In the genomic region with DNA sequence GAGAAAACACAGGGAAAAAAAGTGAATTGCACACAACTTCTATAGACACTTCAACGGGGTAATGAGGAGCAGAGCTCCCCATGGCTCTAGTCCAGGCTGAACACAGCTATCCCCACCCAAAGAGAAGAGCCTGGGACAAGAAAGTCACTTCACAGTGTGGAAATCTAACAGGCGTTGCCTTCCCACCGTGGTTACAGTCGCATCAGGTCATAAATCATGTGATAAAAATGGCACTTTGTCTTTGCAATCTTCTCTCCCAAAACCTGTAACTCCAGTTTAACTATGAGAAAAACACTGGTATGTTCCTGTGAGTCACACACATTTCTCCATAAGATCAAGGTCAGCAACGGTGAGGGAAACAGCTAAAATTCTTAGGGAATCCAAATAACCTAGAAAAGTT, we compare ENCODE assay signal across 28 mouse cellular contexts. TPM values are rescaled to one million over a fixed set of nuclear protein-coding genes. Genes with fewer than 3 reads are reported as not detected.
DNase-seq lines count a peak whose midpoint lies in the region; ATAC-seq and TF ChIP-seq lines count a peak whose summit lies in the region.
"Had no signal": no experiment of that assay in that cellular context is flagged by ENCODE, and none has a peak within 500 bp of the region (broad histone marks: within the 10 kb centered on the region; RNA-seq: fewer than 3 reads in every experiment).

No protein-coding gene starts in this region.

- 71% methylated on average over 5 of the region's 5 CpGs for WGBS in limb, embryonic 14.5 days
- 87% methylated on average over 5 of the region's 5 CpGs for WGBS in limb, embryonic 10.5 days
- WGBS in intestine, embryonic 16.5 days, result 47% methylated on average over 5 of the region's 5 CpGs

- no peaks in the 10 kb centered on the region for H3K9me3 ChIP-seq in limb, embryonic 14.5 days (ENCODE audit: control insufficient read depth, low read length)
- H3K9me3 ChIP-seq in limb, embryonic 10.5 days (replicated peaks), result no peaks in the 10 kb centered on the region
- H3K9me3 ChIP-seq in intestine, embryonic 16.5 days (ENCODE audit: control insufficient read depth, low read length), result no peaks in the 10 kb centered on the region
- H3K9me3 ChIP-seq: embryonic facial prominence, embryonic 12.5 days; embryonic facial prominence, embryonic 15.5 days; forebrain, embryonic 12.5 days; forebrain, embryonic 15.5 days; G1E; heart, embryonic 10.5 days; heart, embryonic 13.5 days had no signal

- H3K9ac ChIP-seq in limb, embryonic 14.5 days (ENCODE audit: low read depth, low read length, severe bottlenecking), result no peak overlapping the region
- H3K9ac ChIP-seq in intestine, embryonic 16.5 days (ENCODE audit: low read depth, low read length), result no peak overlapping the region
- H3K9ac ChIP-seq: embryonic facial prominence, embryonic 12.5 days; embryonic facial prominence, embryonic 15.5 days; forebrain, embryonic 12.5 days; forebrain, embryonic 15.5 days; heart, embryonic 13.5 days; hindbrain, embryonic 14.5 days had no signal

- H3K4me1 ChIP-seq in limb, embryonic 14.5 days (ENCODE audit: control insufficient read depth, insufficient read depth, low read length), result no peaks in the 10 kb centered on the region
- no peaks in the 10 kb centered on the region for H3K4me1 ChIP-seq in limb, embryonic 10.5 days
- H3K4me1 ChIP-seq in intestine, embryonic 16.5 days (ENCODE audit: control insufficient read depth, insufficient read depth, low read length), result no peaks in the 10 kb centered on the region
- H3K4me1 ChIP-seq: embryonic facial prominence, embryonic 12.5 days; embryonic facial prominence, embryonic 15.5 days; forebrain, embryonic 12.5 days; forebrain, embryonic 15.5 days had no signal

- no peak for ATAC-seq in limb, embryonic 14.5 days (ENCODE audit: low FRiP score, low read depth)
- ATAC-seq in intestine, embryonic 16.5 days, result peak; percentile 78
- no peak for ATAC-seq in erythroblast, adult 5-6 weeks (replicated peaks; ENCODE audit: low FRiP score, poor library complexity, severe bottlenecking)
- ATAC-seq: forebrain, embryonic 15.5 days; hindbrain, postnatal 0 days; inflammation-experienced regulatory T-cells, adult 6 months had no signal

- no peak overlapping the region for H3K4me2 ChIP-seq in limb, embryonic 14.5 days (replicated peaks; ENCODE audit: low read depth, low read length, severe bottlenecking)
- no peak overlapping the region for H3K4me2 ChIP-seq in intestine, embryonic 16.5 days (ENCODE audit: low read depth, low read length)
- H3K4me2 ChIP-seq: embryonic facial prominence, embryonic 12.5 days; embryonic facial prominence, embryonic 15.5 days; forebrain, embryonic 12.5 days; forebrain, embryonic 15.5 days; heart, embryonic 13.5 days; hindbrain, embryonic 14.5 days had no signal

- DNase-seq in limb, embryonic 14.5 days (ENCODE audit: low spot score), result peak; percentile 38
- no peak for DNase-seq in limb, embryonic 10.5 days (ENCODE audit: low spot score)
- peak; percentile 10 for DNase-seq in NIH3T3 (ENCODE audit: low read depth)
- DNase-seq in right cerebral cortex, postnatal 25 days, result no peak
- DNase-seq: adrenal gland, adult 8-10 months; adrenal gland, postnatal 25 days; B cell, adult 2 months; cerebellum, adult 2 months; cerebellum, adult 9-11 months; cerebellum, postnatal 25 days; gastrocnemius, postnatal 25 days; heart, adult 2 months; heart, postnatal 14 days; heart, postnatal 4 days had no signal

- H3K36me3 ChIP-seq in limb, embryonic 14.5 days (ENCODE audit: control insufficient read depth, insufficient read depth, low read length), result peaks cover 35% of the 10 kb centered on the region
- H3K36me3 ChIP-seq in limb, embryonic 10.5 days, result peaks cover 62% of the 10 kb centered on the region
- peaks cover 12% of the 10 kb centered on the region; the same call in 1 of the 2 replicates for H3K36me3 ChIP-seq in intestine, embryonic 16.5 days (ENCODE audit: control insufficient read depth, insufficient read depth, low read length)

- no peaks in the 10 kb centered on the region for H3K27me3 ChIP-seq in limb, embryonic 14.5 days (ENCODE audit: control insufficient read depth, insufficient read depth, low read length)
- H3K27me3 ChIP-seq in limb, embryonic 10.5 days (ENCODE audit: low read depth, poor library complexity, severe bottlenecking), result no peaks in the 10 kb centered on the region
- H3K27me3 ChIP-seq in intestine, embryonic 16.5 days (replicated peaks; ENCODE audit: control insufficient read depth, insufficient read depth, low read length), result no peaks in the 10 kb centered on the region
- H3K27me3 ChIP-seq: CH12.LX; embryonic facial prominence, embryonic 12.5 days; embryonic facial prominence, embryonic 15.5 days; forebrain, embryonic 12.5 days; forebrain, embryonic 15.5 days; heart, embryonic 13.5 days had no signal

- no peak overlapping the region for H3K4me3 ChIP-seq in limb, embryonic 14.5 days (replicated peaks; ENCODE audit: low read length)
- H3K4me3 ChIP-seq in limb, embryonic 10.5 days, result no peak overlapping the region
- no peak overlapping the region for H3K4me3 ChIP-seq in intestine, embryonic 16.5 days (ENCODE audit: low read length)
- H3K4me3 ChIP-seq: embryonic facial prominence, embryonic 12.5 days; embryonic facial prominence, embryonic 15.5 days; erythroblast, embryonic 14.5 days; forebrain, embryonic 12.5 days; forebrain, embryonic 15.5 days; heart, adult 2 months; heart, embryonic 10.5 days; heart, embryonic 13.5 days had no signal

- TF ChIP-seq POLR2A in limb, embryonic 14.5 days (IDR thresholded peaks at IDR 0.05; ENCODE audit: borderline replicate concordance, extremely low read depth, insufficient read depth, insufficient read length), result no peak

- H3K27ac ChIP-seq in limb, embryonic 14.5 days (replicated peaks; ENCODE audit: low read depth, low read length), result no peak overlapping the region
- no peak overlapping the region for H3K27ac ChIP-seq in limb, embryonic 10.5 days
- no peak overlapping the region for H3K27ac ChIP-seq in intestine, embryonic 16.5 days (ENCODE audit: low read length)
- H3K27ac ChIP-seq: embryonic facial prominence, embryonic 12.5 days; embryonic facial prominence, embryonic 15.5 days; forebrain, embryonic 12.5 days; forebrain, embryonic 15.5 days; heart, adult 2 months; heart, embryonic 10.5 days; heart, embryonic 13.5 days; hindbrain, embryonic 14.5 days; hindbrain, postnatal 0 days had no signal

RNA-seq across cellular contexts. Expression of a gene that starts 11.4 kb away (rescaled TPM):
- 35.2 and 59.3 TPM in 2 replicates for polyA plus RNA-seq in limb, embryonic 14.5 days (2012; rRNA removed)
- polyA plus RNA-seq in limb, embryonic 14.5 days (2014; fragmentation: Nextera tagmentation; extraction: Ambion mirVana), result 152 TPM in 2 replicates
- polyA plus RNA-seq in limb, embryonic 10.5 days (2016; fragmentation: Nextera tagmentation; extraction: Ambion mirVana), result 152 TPM in 2 replicates
- polyA plus RNA-seq in intestine, embryonic 16.5 days (2015; fragmentation: Nextera tagmentation; extraction: Ambion mirVana), result 127 and 129 TPM in 2 replicates
- total RNA-seq in erythroblast, adult 5-6 weeks (2015; ENCODE audit: low replicate concordance), result 57.1 and 66.7 TPM in 2 replicates
- 28.7 and 59.9 TPM in 2 replicates for total RNA-seq in erythroblast, adult 5-6 weeks (2017; ENCODE audit: low replicate concordance)

Comparison
In these comparisons a context has a peak if more than half of its experiments do, and no peak if none do; other contexts are left out.
1. DNase-seq: peak in limb, embryonic 14.5 days (single experiment) and NIH3T3 (single experiment); none in limb, embryonic 10.5 days (single experiment) and right cerebral cortex, postnatal 25 days (single experiment).